Mouse (Mus musculus) midbrain, embryonic 15.5 days (tissue): ENCODE measurements around the gene Glrx3. TPM values are rescaled to one million over a fixed set of nuclear protein-coding genes. Genes with fewer than 3 reads are reported as not detected.

ENCODE experiments used
- ATAC-seq: fragments of 200-750 bp; cut with Nextera tagmentation; replicated peaks from 2 replicates; pipeline ENCODE4 v1.8.0; 2017; ENCODE audit warnings: moderate TSS enrichment
- H3K27ac ChIP-seq: fragments of 300-500 bp; sonication (generic); 2 replicates; pipeline ENCODE4 v1.5.1; 2015; ENCODE audit warnings: mild to moderate bottlenecking, inconsistent platforms
- H3K27me3 ChIP-seq: fragments of 300-500 bp; sonication (generic); replicated peaks from 2 replicates; pipeline ENCODE4 v1.6.1; 2015; ENCODE audit warnings: inconsistent platforms
- H3K36me3 ChIP-seq: fragments of 300-500 bp; sonication (generic); replicated peaks from 2 replicates; pipeline ENCODE4 v1.6.1; 2015; ENCODE audit warnings: inconsistent platforms
- H3K4me1 ChIP-seq: fragments of 300-500 bp; sonication (generic); 2 replicates; pipeline ENCODE4 v1.6.1; 2015; ENCODE audit warnings: inconsistent platforms
- H3K4me2 ChIP-seq: fragments of 300-500 bp; sonication (generic); 2 replicates; pipeline ENCODE4 v1.6.1; 2015; ENCODE audit warnings: inconsistent platforms, mild to moderate bottlenecking, moderate library complexity
- H3K4me3 ChIP-seq: fragments of 300-500 bp; sonication (generic); 2 replicates; pipeline ENCODE4 v1.5.1; 2015; ENCODE audit warnings: mild to moderate bottlenecking, inconsistent platforms
- H3K9ac ChIP-seq: fragments of 300-500 bp; sonication (generic); 2 replicates; pipeline ENCODE4 v1.6.1; 2015; ENCODE audit warnings: mild to moderate bottlenecking, inconsistent platforms
- H3K9me3 ChIP-seq: fragments of 300-500 bp; sonication (generic); 2 replicates; pipeline ENCODE4 v1.6.1; 2016; ENCODE audit warnings: inconsistent platforms
- WGBS: fragments of 180-500 bp; shearing (Covaris S2); methylation state at CpG from one replicate; pipeline ENCODE4 v1.1.7; 2015; ENCODE audit warnings: mixed read lengths; 5-methylcytosine and 5-hydroxymethylcytosine counted together
- polyA plus RNA-seq: library from polyadenylated mRNA; unstranded; fragments of >200 nt; fragmentation: Nextera tagmentation; extraction: Ambion mirVana; gene quantifications from 2 replicates; pipeline ENCODE4 v1.2.1, GENCODE M21; 2015

Glrx3 gene
- 235 and 254 TPM in 2 replicates for polyA plus RNA-seq

- Histone ChIP-seq H3K27ac (peak within 1 kb of the TSS; percentile 89), H3K9ac (peak within 1 kb of the TSS; percentile 92), H3K4me1 (peaks cover 23% of the 10 kb centered on the region), H3K4me3 (peak within 1 kb of the TSS; percentile 96), H3K4me2 (peak within 1 kb of the TSS; percentile 66), H3K27me3 (no peaks in the 10 kb centered on the region), H3K36me3 (no peaks in the 10 kb centered on the region), H3K9me3 (no peaks in the 10 kb centered on the region)
- ATAC-seq: peak; percentile 94
- under 1% methylated on average over 69 of the region's 69 CpGs for WGBS
Measured at GRCm38 (mm10) chr7:137437440-137438178, at the start of gene Glrx3. Gene Glrx3 (plus strand): TSS chr7:137437614.

DNA sequence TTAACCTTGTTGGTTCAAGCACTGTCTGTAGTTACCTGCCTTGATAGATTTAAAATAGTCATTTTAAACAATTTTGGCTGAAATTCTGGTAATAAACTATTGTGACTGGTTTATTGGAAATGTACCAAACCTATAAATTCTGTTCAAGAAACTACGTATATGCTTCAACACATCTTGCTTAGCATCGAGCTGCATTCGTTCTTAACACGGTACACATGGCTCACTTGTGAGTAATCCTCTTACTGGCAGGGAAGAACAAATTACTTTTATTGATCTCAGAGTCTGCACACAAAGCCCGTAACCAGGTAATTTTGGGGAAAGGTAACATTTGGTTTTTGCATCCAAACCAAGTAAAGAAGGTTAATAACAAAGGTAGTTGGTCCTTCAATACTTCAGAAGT lies 49.6 kb upstream of the Glrx3 start:
- no peak overlapping the region for H3K4me3 ChIP-seq
- H3K4me2 ChIP-seq: no peak overlapping the region
- no peaks in the 10 kb centered on the region for H3K4me1 ChIP-seq
- H3K36me3 ChIP-seq: no peaks in the 10 kb centered on the region
- WGBS: 75% methylated on average over 5 of the region's 5 CpGs
- no peak for ATAC-seq
- no peak overlapping the region for H3K27ac ChIP-seq
- no peaks in the 10 kb centered on the region for H3K9me3 ChIP-seq
- H3K9ac ChIP-seq: no peak overlapping the region
- H3K27me3 ChIP-seq: no peaks in the 10 kb centered on the region

DNA sequence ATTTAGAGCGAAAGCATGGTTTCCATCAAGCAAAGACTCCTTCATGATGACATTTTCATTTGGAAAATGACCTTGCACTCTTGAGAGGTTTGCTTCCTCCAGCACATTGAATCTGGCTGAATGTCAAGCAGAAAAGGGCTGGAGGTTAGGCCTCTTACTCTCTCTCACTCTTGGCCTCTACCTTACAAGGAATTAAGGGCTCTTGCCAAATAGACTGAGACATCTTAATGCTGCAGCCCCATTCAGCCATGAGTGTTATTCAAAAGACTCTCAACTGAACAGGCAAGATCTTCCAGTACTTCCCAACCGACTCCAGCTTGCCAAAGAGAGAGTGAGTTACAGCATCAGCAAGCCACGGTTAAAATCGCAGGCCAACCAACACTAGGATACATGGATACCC lies 42.0 kb upstream of the Glrx3 start:
- Histone ChIP-seq H3K9ac (no peak overlapping the region), H3K27me3 (no peaks in the 10 kb centered on the region), H3K9me3 (no peaks in the 10 kb centered on the region), H3K27ac (no peak overlapping the region), H3K36me3 (no peaks in the 10 kb centered on the region), H3K4me3 (no peak overlapping the region), H3K4me1 (no peaks in the 10 kb centered on the region), H3K4me2 (no peak overlapping the region)
- ATAC-seq: no peak
- WGBS: 90% methylated on average over 4 of the region's 4 CpGs

DNA sequence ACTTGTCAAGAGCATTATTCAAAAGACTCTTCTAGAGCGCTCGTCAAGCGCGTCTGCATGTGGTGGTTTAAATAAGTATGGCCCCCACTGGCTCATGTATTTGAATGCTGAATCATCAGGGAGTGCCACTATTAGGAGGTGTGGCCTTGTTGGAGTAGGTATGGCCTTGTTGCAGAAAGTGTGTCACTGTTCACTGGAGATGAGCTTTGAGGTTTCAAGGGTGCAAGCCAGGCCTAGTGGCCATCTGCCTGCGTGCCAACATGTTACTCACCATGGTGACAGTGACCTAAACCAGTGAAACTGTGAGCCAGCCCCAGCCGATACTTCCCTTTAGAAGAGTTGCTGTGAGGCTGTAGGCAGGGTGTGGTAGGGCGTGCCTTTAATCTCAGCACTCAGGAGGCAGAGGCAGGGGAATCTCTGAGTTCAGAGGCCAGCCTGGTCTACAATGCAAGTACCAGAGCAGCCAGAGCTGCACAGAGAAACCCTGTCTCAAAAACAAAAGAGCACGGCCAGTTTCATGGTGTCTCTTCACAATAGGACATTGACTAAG lies 40.0 kb upstream of the Glrx3 start:
- Histone ChIP-seq H3K27ac (no peak overlapping the region), H3K4me3 (no peak overlapping the region), H3K4me2 (no peak overlapping the region), H3K36me3 (no peaks in the 10 kb centered on the region), H3K4me1 (no peaks in the 10 kb centered on the region), H3K27me3 (no peaks in the 10 kb centered on the region), H3K9me3 (no peaks in the 10 kb centered on the region), H3K9ac (no peak overlapping the region)
- ATAC-seq: no peak
- 92% methylated on average over 8 of the region's 8 CpGs for WGBS

DNA sequence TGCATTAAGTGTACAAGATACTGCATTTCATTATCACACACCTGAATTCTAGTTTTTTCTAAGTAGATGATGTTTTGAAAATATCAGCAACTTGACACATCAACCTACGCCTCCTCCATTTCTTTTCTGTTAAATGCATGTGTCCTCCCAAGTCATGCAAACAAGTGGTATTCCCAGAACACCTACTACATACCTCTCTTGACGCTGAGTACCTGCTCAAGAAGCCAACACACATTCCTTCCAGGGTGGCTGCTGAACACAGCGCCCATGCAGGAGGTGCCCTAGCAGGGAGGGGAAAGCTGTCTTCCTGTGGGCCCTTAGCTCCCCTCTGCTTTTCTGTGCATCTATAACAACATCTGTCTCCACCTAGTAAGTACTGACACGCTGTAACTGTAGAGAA lies 38.4 kb upstream of the Glrx3 start:
- Histone ChIP-seq H3K36me3 (no peaks in the 10 kb centered on the region), H3K27me3 (no peaks in the 10 kb centered on the region), H3K4me2 (no peak overlapping the region), H3K4me3 (no peak overlapping the region), H3K9me3 (no peaks in the 10 kb centered on the region), H3K4me1 (no peaks in the 10 kb centered on the region), H3K9ac (no peak overlapping the region), H3K27ac (no peak overlapping the region)
- ATAC-seq: no peak
- WGBS: 92% methylated on average over 4 of the region's 4 CpGs

DNA sequence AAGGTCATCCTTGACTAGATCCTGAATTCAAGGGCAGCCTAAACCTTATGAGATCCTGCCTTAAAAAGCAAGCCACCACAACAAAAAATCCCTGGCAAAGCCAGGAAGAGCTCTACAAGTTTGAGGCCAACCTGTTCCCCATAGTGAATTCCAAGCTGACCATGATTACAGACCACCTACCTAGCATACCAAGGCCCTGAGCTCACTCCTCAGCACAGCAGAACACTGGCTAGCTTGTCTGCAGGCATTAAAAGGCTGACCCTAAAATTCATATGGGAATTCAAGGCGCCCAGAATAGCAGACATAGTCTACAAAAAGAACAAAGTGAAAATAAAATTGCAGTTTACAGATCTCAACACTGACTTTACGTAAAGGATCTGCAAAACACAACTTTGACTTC lies 33.3 kb upstream of the Glrx3 start:
- Histone ChIP-seq H3K4me1 (no peaks in the 10 kb centered on the region), H3K27ac (no peak overlapping the region), H3K9ac (no peak overlapping the region), H3K27me3 (no peaks in the 10 kb centered on the region), H3K36me3 (no peaks in the 10 kb centered on the region), H3K9me3 (no peaks in the 10 kb centered on the region), H3K4me3 (no peak overlapping the region), H3K4me2 (no peak overlapping the region)
- WGBS: 90% methylated on average over 2 of the region's 2 CpGs
- no peak for ATAC-seq

GRCm38 (mm10) chr7:137407428-137408058 lies 29.9 kb upstream of the Glrx3 start:
- ATAC-seq: no peak
- 83% methylated on average over 1 of the region's 1 CpGs for WGBS
- H3K27ac ChIP-seq: no peak overlapping the region

DNA sequence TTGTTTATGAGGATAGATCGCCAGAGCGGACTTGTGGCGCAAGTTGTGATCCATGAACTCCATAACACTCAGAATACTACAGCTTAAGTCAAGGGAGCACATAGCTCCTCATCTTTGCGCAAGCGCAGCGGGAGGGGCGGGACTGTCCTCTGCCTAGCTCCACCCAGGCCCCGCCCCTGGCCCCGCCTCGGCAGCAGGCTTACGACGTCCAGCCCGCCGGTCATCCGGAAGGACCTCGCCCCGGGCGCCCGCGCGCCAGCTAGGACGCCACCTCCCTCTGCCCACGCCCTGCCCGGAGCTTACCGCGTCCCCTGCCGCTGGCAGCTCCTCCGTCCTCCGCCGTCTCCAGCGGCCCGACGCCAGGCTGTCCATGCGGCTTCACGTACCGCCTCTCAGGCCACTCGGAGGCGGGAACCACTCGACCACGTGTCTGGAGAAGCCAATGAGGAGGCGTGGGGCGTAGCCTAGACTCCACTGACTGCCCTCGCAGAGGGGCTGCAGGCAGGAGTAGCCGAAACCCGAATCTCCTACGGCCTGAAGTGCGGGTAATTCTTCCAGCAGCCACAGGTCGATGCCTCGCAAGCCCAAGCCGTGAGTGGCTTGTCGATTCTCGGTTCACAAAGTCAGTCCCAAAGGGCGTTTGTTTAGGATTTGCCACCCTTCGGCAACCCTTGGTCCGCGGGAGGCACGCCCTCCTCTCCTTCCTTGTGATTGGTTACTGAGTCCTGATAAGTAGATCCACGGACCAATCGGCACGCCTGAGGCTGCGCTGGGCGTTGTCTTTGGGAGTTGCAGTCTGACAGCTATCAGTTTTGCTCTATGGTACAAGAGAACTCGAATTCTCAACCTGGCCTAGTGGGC lies 26.8 kb upstream of the Glrx3 start, which contains the start of gene 9430038I01Rik:
9430038I01Rik (minus strand) TSS at position 426 of the 861 bp plus-strand sequence.
- peak within 1 kb of the TSS; percentile 93 for H3K4me3 ChIP-seq
- peak within 1 kb of the TSS; percentile 92 for H3K27ac ChIP-seq
- H3K27me3 ChIP-seq: no peaks in the 10 kb centered on the region
- peak within 1 kb of the TSS; percentile 58 for H3K4me2 ChIP-seq
- no peaks in the 10 kb centered on the region for H3K36me3 ChIP-seq
- WGBS: under 1% methylated on average over 63 of the region's 63 CpGs
- peaks cover 8% of the 10 kb centered on the region for H3K4me1 ChIP-seq
- ATAC-seq: peak; percentile 100
- H3K9ac ChIP-seq: peak within 1 kb of the TSS; percentile 73
- no peaks in the 10 kb centered on the region for H3K9me3 ChIP-seq

More at GRCm38 (mm10) chr7:137407428-137408058, 29.9 kb upstream of the Glrx3 start:
- no peak overlapping the region for H3K4me3 ChIP-seq
- no peak overlapping the region for H3K9ac ChIP-seq
- H3K36me3 ChIP-seq: no peaks in the 10 kb centered on the region
- H3K27me3 ChIP-seq: no peaks in the 10 kb centered on the region
- H3K9me3 ChIP-seq: no peaks in the 10 kb centered on the region
- peaks cover 8% of the 10 kb centered on the region for H3K4me1 ChIP-seq
- no peak overlapping the region for H3K4me2 ChIP-seq

DNA sequence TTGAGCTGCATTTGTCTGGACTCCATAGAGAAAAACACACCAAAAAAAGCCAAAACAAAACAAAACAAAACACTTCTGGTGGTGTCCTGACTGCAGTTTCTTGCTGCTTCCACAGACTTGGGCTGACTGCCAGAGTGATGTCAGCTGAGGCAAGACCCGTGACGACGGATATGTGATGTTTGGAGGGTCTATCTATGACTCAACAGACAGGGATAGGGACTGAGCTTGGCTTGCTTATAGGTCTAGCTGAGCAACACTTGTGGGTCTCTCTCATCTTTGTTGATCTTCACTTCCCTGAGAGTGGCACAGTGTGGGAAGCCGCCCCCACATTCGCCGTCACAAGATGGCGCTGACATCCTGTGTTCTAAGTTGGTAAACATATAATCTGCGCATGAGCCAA lies 22.7 kb upstream of the Glrx3 start:
- no peak overlapping the region for H3K4me2 ChIP-seq
- no peak overlapping the region for H3K9ac ChIP-seq
- H3K27me3 ChIP-seq: no peaks in the 10 kb centered on the region
- no peak overlapping the region for H3K27ac ChIP-seq
- H3K4me3 ChIP-seq: no peak overlapping the region
- no peak for ATAC-seq
- peaks cover 8% of the 10 kb centered on the region for H3K4me1 ChIP-seq
- no peaks in the 10 kb centered on the region for H3K9me3 ChIP-seq
- H3K36me3 ChIP-seq: no peaks in the 10 kb centered on the region
- 90% methylated on average over 8 of the region's 8 CpGs for WGBS

GRCm38 (mm10) chr7:137420550-137420949 lies 16.9 kb upstream of the Glrx3 start:
- H3K9ac ChIP-seq: no peak overlapping the region
- H3K4me3 ChIP-seq: no peak overlapping the region
- ATAC-seq: no peak

DNA sequence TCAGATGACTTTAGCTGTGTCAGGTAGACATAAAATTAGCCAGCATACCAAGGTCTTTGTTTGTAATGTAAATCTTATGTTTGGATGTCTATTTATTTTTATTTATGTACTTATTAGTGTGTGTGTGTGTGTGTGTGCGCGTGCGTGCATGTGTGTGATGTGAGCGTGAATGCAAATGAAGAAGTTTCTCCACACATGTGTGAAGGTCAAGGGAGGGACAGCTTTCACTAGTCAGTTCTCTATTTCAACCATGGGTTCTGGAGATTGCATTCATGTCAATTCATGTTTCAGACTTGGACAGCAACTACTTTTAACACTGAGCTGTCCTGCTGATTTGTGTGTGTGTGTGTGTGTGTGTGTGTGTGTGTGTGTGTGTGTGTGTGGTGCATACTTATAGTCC lies 16.2 kb upstream of the Glrx3 start:
- Histone ChIP-seq H3K9ac (no peak overlapping the region), H3K36me3 (no peaks in the 10 kb centered on the region), H3K4me2 (no peak overlapping the region), H3K4me1 (no peaks in the 10 kb centered on the region), H3K9me3 (no peaks in the 10 kb centered on the region), H3K27ac (no peak overlapping the region), H3K4me3 (no peak overlapping the region), H3K27me3 (no peaks in the 10 kb centered on the region)
- no peak for ATAC-seq
- WGBS: 100% methylated on average over 4 of the region's 4 CpGs

More at GRCm38 (mm10) chr7:137420550-137420949, 16.9 kb upstream of the Glrx3 start:
- Histone ChIP-seq H3K4me1 (no peaks in the 10 kb centered on the region), H3K27me3 (no peaks in the 10 kb centered on the region), H3K36me3 (no peaks in the 10 kb centered on the region), H3K4me2 (no peak overlapping the region), H3K27ac (no peak overlapping the region), H3K9me3 (no peaks in the 10 kb centered on the region)
- WGBS: 88% methylated on average over 2 of the region's 2 CpGs

GRCm38 (mm10) chr7:137426693-137427092 lies 10.7 kb upstream of the Glrx3 start:
- 53% methylated on average over 4 of the region's 4 CpGs for WGBS
- Histone ChIP-seq H3K27ac (no peak overlapping the region), H3K9me3 (no peaks in the 10 kb centered on the region), H3K4me3 (no peak overlapping the region), H3K36me3 (no peaks in the 10 kb centered on the region), H3K27me3 (no peaks in the 10 kb centered on the region), H3K9ac (no peak overlapping the region), H3K4me1 (no peaks in the 10 kb centered on the region), H3K4me2 (no peak overlapping the region)
- no peak for ATAC-seq
